Mouse (Mus musculus) cerebellum, adult 2 months (tissue): Measurements from ENCODE around the gene Atp8a1. TPM values are rescaled to one million over a fixed set of nuclear protein-coding genes. Genes with fewer than 3 reads are reported as not detected.
A peak's percentile ranks its signal among the peaks of the same experiment; 100 is the strongest.

Experiments used
- DNase-seq, 2 experiments: peaks; one replicate each; pipeline ENCODE4 v3.0.0; 2021
- H3K27ac ChIP-seq: fragments of 200-500 bp; 2 replicates; pipeline ENCODE4 v1.5.1; 2012; ENCODE audit warnings: low read length, control low read depth, inconsistent platforms; ENCODE audit not compliant: insufficient read depth
- H3K27me3 ChIP-seq: fragments of 200-500 bp; 2 replicates; pipeline ENCODE4 v1.6.1; 2012; ENCODE audit warnings: inconsistent platforms, mild to moderate bottlenecking, low read length, moderate library complexity; ENCODE audit not compliant: control insufficient read depth, insufficient read depth
- H3K4me1 ChIP-seq: fragments of 200-500 bp; 2 replicates; pipeline ENCODE4 v1.6.1; 2011; ENCODE audit warnings: low read length; ENCODE audit not compliant: control insufficient read depth, insufficient read depth
- H3K4me3 ChIP-seq: fragments of 200-500 bp; replicated peaks from 2 replicates; pipeline ENCODE3; 2011; ENCODE audit warnings: mild to moderate bottlenecking, low read depth, low read length, control low read depth; ENCODE audit not compliant: insufficient read depth
- CTCF ChIP-seq: fragments of 200-500 bp; IDR thresholded peaks from 2 replicates; pipeline ENCODE4 v1.5.1; 2011; ENCODE audit warnings: low read depth, mild to moderate bottlenecking, control low read depth, low read length, moderate library complexity, borderline replicate concordance; ENCODE audit not compliant: insufficient read depth
- POLR2A ChIP-seq: fragments of 200-500 bp; IDR thresholded peaks from 2 replicates; pipeline ENCODE4 v1.6.1; 2011; ENCODE audit warnings: low read length, control low read depth, borderline replicate concordance; ENCODE audit not compliant: insufficient read depth
- WGBS: fragments of 180-500 bp; shearing (Covaris S2); methylation state at CpG from one replicate; pipeline ENCODE4 v1.1.7; 2018; 5-methylcytosine and 5-hydroxymethylcytosine counted together
- polyA plus RNA-seq: library from polyadenylated mRNA; depleted of rRNA; stranded (reverse); fragments of >200 nt; gene quantifications from 2 replicates; pipeline ENCODE4 v1.2.3, GENCODE M21; 2012

Atp8a1 gene
- polyA plus RNA-seq, 1 experiment: 56.1 TPM

- no peak overlapping the region for H3K4me3 ChIP-seq
- H3K27ac ChIP-seq: no peak overlapping the region
- DNase-seq: no peak
- 75% methylated on average over 3 of the region's 3 CpGs for WGBS
- TF ChIP-seq CTCF (no peak), POLR2A (no peak)
- H3K4me1 ChIP-seq: peaks cover 8% of the 10 kb centered on the region
- no peaks in the 10 kb centered on the region for H3K27me3 ChIP-seq
These were observed 108.0 kb downstream of the Atp8a1 start for GRCm38 (mm10) chr5:67739261-67739660.

GRCm38 (mm10) chr5:67738133-67738532 is 109.1 kb downstream of the Atp8a1 start:
- Histone ChIP-seq H3K4me3 (no peak overlapping the region), H3K27ac (no peak overlapping the region), H3K27me3 (no peaks in the 10 kb centered on the region), H3K4me1 (peaks cover 8% of the 10 kb centered on the region)
- DNase-seq: no peak
- WGBS: 96% methylated on average over 10 of the region's 10 CpGs
- no peak for TF ChIP-seq CTCF
- no peak for TF ChIP-seq POLR2A

- WGBS: 43% methylated on average over 1 of the region's 1 CpGs
- TF ChIP-seq POLR2A (no peak), CTCF (no peak)
- peak; percentile 33 to 64 for DNase-seq
- Histone ChIP-seq H3K27me3 (no peaks in the 10 kb centered on the region), H3K4me3 (no peak overlapping the region), H3K4me1 (peaks cover 8% of the 10 kb centered on the region), H3K27ac (no peak overlapping the region)
These were observed 111.5 kb downstream of the Atp8a1 start for GRCm38 (mm10) chr5:67735771-67736170.

DNA sequence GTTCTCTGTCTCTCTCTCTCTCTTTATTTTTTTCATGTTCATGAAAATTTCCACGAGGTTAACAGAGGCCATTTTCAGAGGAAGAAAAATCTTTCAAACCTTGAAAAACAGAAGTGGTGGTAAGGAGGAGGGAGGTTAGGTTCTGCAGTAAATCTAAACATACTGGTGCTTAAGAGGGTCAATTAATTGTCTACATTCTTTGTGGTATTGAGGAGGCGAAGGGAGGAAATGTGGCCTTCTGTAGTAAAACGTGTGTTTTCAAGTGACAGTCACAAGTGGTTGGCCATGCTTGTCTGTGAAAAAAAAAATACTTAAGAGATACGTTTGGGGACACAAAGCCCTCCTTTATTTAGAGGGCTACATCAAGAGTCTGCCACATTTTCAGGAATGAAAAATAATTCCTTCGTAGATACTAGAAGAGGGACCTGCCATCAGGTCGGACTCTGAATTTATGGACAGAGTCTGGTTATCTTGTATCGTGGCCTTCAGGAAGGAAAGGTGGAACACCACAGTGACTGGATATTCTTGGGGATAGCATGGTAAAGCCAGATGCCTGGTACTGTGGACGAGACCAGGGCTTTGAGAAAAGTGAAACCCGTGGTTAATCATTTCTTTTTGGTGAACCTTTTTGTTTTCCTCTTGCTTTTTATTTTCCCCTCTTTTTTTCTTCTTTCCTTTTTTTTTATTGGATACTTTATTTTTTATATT is 113.5 kb downstream of the Atp8a1 start:
- 80% methylated on average over 9 of the region's 9 CpGs for WGBS

DNA sequence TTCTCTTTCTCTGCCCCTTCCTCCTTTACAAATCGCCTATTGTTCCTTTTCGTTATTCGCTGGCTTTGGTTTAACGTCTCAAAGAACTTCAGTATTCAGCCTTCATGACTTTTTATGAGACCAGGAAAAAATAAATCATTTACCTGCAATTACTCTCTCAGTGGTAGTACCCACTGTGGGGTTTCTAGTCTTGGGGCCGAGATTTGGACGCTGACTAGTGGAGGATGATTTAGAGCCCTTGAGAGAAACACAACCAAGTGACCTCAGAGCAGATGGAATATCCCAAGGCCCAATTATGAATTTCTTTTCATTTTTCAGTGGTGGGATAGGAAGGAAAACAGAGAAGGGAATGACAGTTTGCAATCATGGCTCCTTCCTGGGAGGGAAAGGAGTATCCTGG is 114.1 kb downstream of the Atp8a1 start:
- DNase-seq: no peak
- no peak for TF ChIP-seq POLR2A
- no peak for TF ChIP-seq CTCF
- H3K27ac ChIP-seq: no peak overlapping the region
- 79% methylated on average over 6 of the region's 6 CpGs for WGBS
- H3K4me1 ChIP-seq: peaks cover 8% of the 10 kb centered on the region
- H3K4me3 ChIP-seq: no peak overlapping the region
- no peaks in the 10 kb centered on the region for H3K27me3 ChIP-seq

More for the DNA sequence above, 113.5 kb downstream of the Atp8a1 start:
- no peak for TF ChIP-seq POLR2A
- TF ChIP-seq CTCF: no peak
- Histone ChIP-seq H3K27me3 (no peaks in the 10 kb centered on the region), H3K4me3 (no peak overlapping the region), H3K4me1 (peaks cover 8% of the 10 kb centered on the region), H3K27ac (no peak overlapping the region)
- no peak for DNase-seq

DNA sequence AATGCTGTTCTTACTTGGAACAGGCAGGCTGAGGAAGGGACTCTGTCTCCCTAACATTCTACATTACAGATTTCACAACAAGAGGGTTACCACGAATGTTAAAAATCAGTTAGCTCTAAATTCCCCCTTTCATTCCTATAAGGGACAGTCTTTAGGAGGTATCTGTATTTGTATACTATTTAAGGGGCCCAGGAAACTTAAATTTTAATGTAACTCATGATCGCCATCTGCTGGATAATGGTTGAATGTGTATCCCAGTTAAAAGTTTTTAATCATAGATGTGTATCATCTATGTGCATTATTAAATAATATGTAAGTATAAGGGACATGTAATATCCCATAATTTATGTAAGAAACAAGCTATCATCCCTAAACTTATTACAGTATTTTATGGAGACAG is 119.5 kb downstream of the Atp8a1 start:
- H3K4me1 ChIP-seq: no peaks in the 10 kb centered on the region
- TF ChIP-seq CTCF (no peak), POLR2A (no peak)
- H3K27ac ChIP-seq: no peak overlapping the region
- H3K4me3 ChIP-seq: no peak overlapping the region
- WGBS: 19% methylated on average over 2 of the region's 2 CpGs
- DNase-seq: no peak
- no peaks in the 10 kb centered on the region for H3K27me3 ChIP-seq

DNA sequence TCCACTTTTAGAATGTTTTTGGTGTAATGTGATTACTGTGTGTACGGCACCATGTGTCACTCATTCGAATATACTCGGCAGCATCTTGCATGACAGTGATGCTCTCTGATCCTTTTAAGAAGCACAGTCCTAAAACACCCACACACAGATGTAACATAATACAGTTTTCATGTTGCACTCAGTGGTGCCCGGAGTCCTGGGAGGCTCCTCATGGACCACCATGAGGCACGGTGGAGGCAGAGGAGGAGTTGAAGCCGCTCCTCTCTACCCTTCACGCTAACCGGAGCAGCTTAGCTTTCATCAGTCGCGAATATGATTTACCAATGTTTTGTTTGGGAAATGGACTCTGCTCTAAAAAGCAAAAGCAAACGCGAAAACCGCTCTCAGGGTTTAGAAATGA is 120.4 kb downstream of the Atp8a1 start:
- Histone ChIP-seq H3K27me3 (no peaks in the 10 kb centered on the region), H3K4me3 (no peak overlapping the region), H3K4me1 (no peaks in the 10 kb centered on the region), H3K27ac (no peak overlapping the region)
- TF ChIP-seq POLR2A (no peak), CTCF (no peak)
- DNase-seq: no peak
- WGBS: 93% methylated on average over 13 of the region's 13 CpGs

- H3K27ac ChIP-seq: no peak overlapping the region
- no peak overlapping the region for H3K4me3 ChIP-seq
- peaks cover 8% of the 10 kb centered on the region; the same call in 1 of the 2 replicates for H3K4me1 ChIP-seq
- TF ChIP-seq CTCF (no peak), POLR2A (no peak)
- no peak for DNase-seq
- WGBS: 98% methylated on average over 7 of the region's 7 CpGs
- no peaks in the 10 kb centered on the region for H3K27me3 ChIP-seq
These were observed 145.6 kb downstream of the Atp8a1 start for GRCm38 (mm10) chr5:67701641-67702040.
